Mouse (Mus musculus) spleen, adult 2 months (tissue): ENCODE measurements around the gene Manbal. TPM values are rescaled to one million over a fixed set of nuclear protein-coding genes. Genes with fewer than 3 reads are reported as not detected.

ENCODE experiments used
- DNase-seq, 2 experiments: peaks; one replicate each; pipeline versions ENCODE4 v3.0.0 to v3.0.0-alpha.2; 2012 to 2021; ENCODE audit warnings: low spot score in 2 of 2, low read depth in 1 of 2
- H3K27ac ChIP-seq: fragments of 200-500 bp; 2 replicates; pipeline ENCODE4 v1.5.1; 2012; ENCODE audit warnings: low read length, inconsistent platforms; ENCODE audit not compliant: insufficient read depth
- H3K27me3 ChIP-seq: fragments of 200-500 bp; 2 replicates; pipeline ENCODE4 v1.6.1; 2012; ENCODE audit warnings: mild to moderate bottlenecking, moderate library complexity, low read length, inconsistent platforms; ENCODE audit not compliant: control insufficient read depth, insufficient read depth
- H3K36me3 ChIP-seq: fragments of 200-500 bp; 2 replicates; pipeline ENCODE4 v1.6.1; 2012; ENCODE audit warnings: mild to moderate bottlenecking, low read length, inconsistent platforms; ENCODE audit not compliant: control insufficient read depth, insufficient read depth
- H3K4me1 ChIP-seq: fragments of 200-500 bp; 2 replicates; pipeline ENCODE4 v1.6.1; 2011; ENCODE audit warnings: inconsistent platforms; ENCODE audit not compliant: control insufficient read depth, insufficient read depth, insufficient read length
- H3K4me3 ChIP-seq: fragments of 200-500 bp; 2 replicates; pipeline ENCODE4 v1.5.1; 2011; ENCODE audit warnings: mild to moderate bottlenecking, inconsistent platforms; ENCODE audit not compliant: insufficient read depth, insufficient read length; ENCODE audit errors: extremely low read depth
- CTCF ChIP-seq: fragments of 200-500 bp; IDR thresholded peaks from 2 replicates; pipeline ENCODE4 v1.5.1; 2011; ENCODE audit warnings: mild to moderate bottlenecking, inconsistent platforms; ENCODE audit not compliant: insufficient read depth, insufficient read length, insufficient replicate concordance; ENCODE audit errors: extremely low read depth
- POLR2A ChIP-seq: fragments of 200-500 bp; IDR thresholded peaks from 2 replicates; pipeline ENCODE4 v1.6.1; 2011; ENCODE audit warnings: low read depth, low read length, inconsistent platforms
- WGBS: fragments of 180-500 bp; shearing (Covaris S2); methylation state at CpG from one replicate; pipeline ENCODE4 v1.1.7; 2018; 5-methylcytosine and 5-hydroxymethylcytosine counted together
- polyA plus RNA-seq: library from polyadenylated mRNA; depleted of rRNA; stranded (reverse); fragments of >200 nt; gene quantifications from 2 replicates; pipeline ENCODE4 v1.2.3, GENCODE M21; 2012

The Manbal gene
- polyA plus RNA-seq, 1 experiment: 54.8 TPM

GRCm38 (mm10) chr2:157332059-157332458 is 35.3 kb upstream of the Manbal start:
- Histone ChIP-seq H3K4me1 (no peaks in the 10 kb centered on the region), H3K27ac (no peak overlapping the region), H3K4me3 (no peak overlapping the region), H3K36me3 (peaks cover 4% of the 10 kb centered on the region), H3K27me3 (no peaks in the 10 kb centered on the region)
- no peak for TF ChIP-seq POLR2A
- TF ChIP-seq CTCF: no peak
- no peak for DNase-seq
- WGBS: 88% methylated on average over 5 of the region's 5 CpGs

GRCm38 (mm10) chr2:157338663-157339062 is 28.7 kb upstream of the Manbal start:
- Histone ChIP-seq H3K4me1 (no peaks in the 10 kb centered on the region), H3K27me3 (no peaks in the 10 kb centered on the region)

GRCm38 (mm10) chr2:157339532-157339931 is 27.9 kb upstream of the Manbal start:
- no peak for TF ChIP-seq POLR2A
- no peak for TF ChIP-seq CTCF
- DNase-seq: no peak
- Histone ChIP-seq H3K27me3 (no peaks in the 10 kb centered on the region), H3K4me1 (no peaks in the 10 kb centered on the region), H3K4me3 (no peak overlapping the region), H3K36me3 (no peaks in the 10 kb centered on the region), H3K27ac (no peak overlapping the region)
- WGBS: 83% methylated on average over 7 of the region's 7 CpGs

More at GRCm38 (mm10) chr2:157338663-157339062, 28.7 kb upstream of the Manbal start:
- peak; percentile 17 to 34 for DNase-seq
- Histone ChIP-seq H3K36me3 (no peaks in the 10 kb centered on the region), H3K27ac (no peak overlapping the region), H3K4me3 (no peak overlapping the region)
- TF ChIP-seq CTCF (peak; percentile 35; the same call in 1 of the 2 replicates), POLR2A (no peak)
- WGBS: 38% methylated on average over 5 of the region's 5 CpGs

GRCm38 (mm10) chr2:157340221-157340741 is 27.1 kb upstream of the Manbal start:
- Histone ChIP-seq H3K36me3 (no peaks in the 10 kb centered on the region), H3K4me3 (no peak overlapping the region), H3K27ac (0 out of 2 replicates have a peak overlapping the region, but pooled peaks have one; percentile 15), H3K4me1 (no peaks in the 10 kb centered on the region), H3K27me3 (no peaks in the 10 kb centered on the region)
- no peak for DNase-seq
- TF ChIP-seq CTCF (no peak), POLR2A (no peak)
- WGBS: 73% methylated on average over 7 of the region's 7 CpGs

- no peak for TF ChIP-seq POLR2A
- peak; percentile 88; the same call in 1 of the 2 replicates for TF ChIP-seq CTCF
- Histone ChIP-seq H3K27ac (no peak overlapping the region), H3K4me3 (no peak overlapping the region), H3K4me1 (no peaks in the 10 kb centered on the region), H3K27me3 (no peaks in the 10 kb centered on the region), H3K36me3 (no peaks in the 10 kb centered on the region)
- WGBS: 55% methylated on average over 11 of the region's 11 CpGs
- DNase-seq: peak; percentile 3 to 49
These were observed 25.7 kb upstream of the Manbal start for GRCm38 (mm10) chr2:157341554-157342270.

GRCm38 (mm10) chr2:157342328-157342926 is 25.0 kb upstream of the Manbal start:
- DNase-seq: no peak
- Histone ChIP-seq H3K27ac (no peak overlapping the region), H3K4me1 (no peaks in the 10 kb centered on the region), H3K27me3 (no peaks in the 10 kb centered on the region), H3K36me3 (no peaks in the 10 kb centered on the region), H3K4me3 (no peak overlapping the region)
- WGBS: 85% methylated on average over 5 of the region's 5 CpGs
- TF ChIP-seq POLR2A (no peak), CTCF (no peak)
